Mouse (Mus musculus): Measurements from ENCODE around the gene Psmd5. TPM values are rescaled to one million over a fixed set of nuclear protein-coding genes. Genes with fewer than 3 reads are reported as not detected.

Gene Psmd5
- polyA plus RNA-seq, 1 experiment from 2014 or later, result 131 TPM

DNA sequence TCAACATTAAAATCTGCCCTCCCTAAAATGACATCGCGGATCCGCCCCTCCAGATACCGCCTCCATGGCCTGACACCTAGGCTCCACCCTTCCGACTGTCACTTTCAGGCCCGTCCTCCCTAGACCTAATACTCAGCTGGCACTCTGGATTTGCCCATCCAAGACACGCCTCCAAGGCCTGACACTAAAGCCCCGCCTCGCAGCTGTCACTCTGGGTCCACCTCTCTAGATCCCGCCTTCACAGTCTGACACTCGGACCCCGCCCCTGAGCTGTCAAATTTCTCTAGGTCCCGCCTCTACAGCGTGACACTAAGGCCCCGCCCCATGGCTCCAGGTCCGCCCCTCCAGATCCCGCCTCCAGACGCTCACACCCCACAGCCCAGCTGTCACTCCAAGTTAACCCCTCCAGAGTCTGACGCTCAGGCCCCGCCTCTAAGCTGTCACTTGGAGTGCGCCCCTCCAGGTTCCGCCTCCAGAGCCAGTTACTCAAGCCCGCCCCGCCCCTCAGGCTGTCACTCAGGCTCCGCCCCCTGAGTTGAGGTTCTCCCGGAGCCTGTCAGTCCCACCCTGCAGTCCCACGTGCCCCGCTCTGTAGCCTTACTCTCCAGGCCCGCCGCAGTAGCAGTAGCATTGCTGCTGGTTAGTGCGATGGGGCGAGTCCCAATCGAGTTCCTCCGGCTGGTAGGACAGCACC, 30.2 kb upstream of the Psmd5 start:
- H3K27ac ChIP-seq, result no peak overlapping the region
- no peaks in the 10 kb centered on the region for H3K9me3 ChIP-seq (replicated peaks)
- H3K4me1 ChIP-seq, result peaks cover 18% of the 10 kb centered on the region
- H3K27me3 ChIP-seq (ENCODE audit: low read depth, poor library complexity, severe bottlenecking), result peaks cover 36% of the 10 kb centered on the region
- DNase-seq (ENCODE audit: low spot score), result peak; percentile 94
- WGBS, result under 1% methylated on average over 34 of the region's 34 CpGs
- peak overlapping the region; percentile 43 for H3K4me3 ChIP-seq
- H3K36me3 ChIP-seq, result no peaks in the 10 kb centered on the region

DNA sequence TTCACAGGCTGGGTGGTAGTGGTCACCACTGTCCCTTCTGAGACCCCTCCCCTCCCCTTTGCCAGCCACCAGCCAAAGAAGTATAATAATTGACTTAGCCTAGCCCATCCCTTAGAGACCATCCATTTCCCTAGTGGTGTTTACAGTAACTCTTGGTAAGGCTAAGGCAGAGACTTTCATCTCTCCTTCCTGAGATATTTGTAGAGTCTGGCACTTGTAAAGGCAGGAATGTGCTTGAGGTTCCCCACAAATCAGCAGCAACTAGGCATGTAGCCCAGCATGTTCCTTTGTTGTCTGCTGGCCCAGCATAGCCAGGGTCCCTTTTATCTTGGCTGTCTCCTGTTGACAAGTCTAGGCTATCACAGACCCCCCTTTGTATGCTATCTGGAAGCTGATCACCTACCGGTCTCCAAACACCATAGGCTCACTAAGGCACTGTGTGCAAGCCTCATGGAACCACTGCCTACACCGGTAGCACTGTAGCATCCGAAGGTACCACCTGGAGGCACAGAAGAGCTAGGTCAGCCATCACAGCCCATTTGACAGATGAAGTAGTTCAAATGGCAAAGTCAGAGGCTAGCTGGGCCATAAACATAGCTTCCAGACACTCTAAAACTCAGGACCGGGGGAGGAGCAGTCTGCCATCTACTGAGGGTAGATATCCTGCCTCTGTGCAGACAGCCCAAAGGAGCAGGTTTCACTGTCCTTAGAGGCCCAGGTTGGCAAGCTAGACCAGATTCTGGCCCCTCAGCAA, 29.1 kb upstream of the Psmd5 start:
- 82% methylated on average over 4 of the region's 4 CpGs for WGBS
- Histone ChIP-seq H3K36me3 (no peaks in the 10 kb centered on the region), H3K27ac (no peak overlapping the region), H3K27me3 (ENCODE audit: low read depth, poor library complexity, severe bottlenecking) (peaks cover 24% of the 10 kb centered on the region), H3K4me3 (no peak overlapping the region), H3K4me1 (peaks cover 18% of the 10 kb centered on the region), H3K9me3 (replicated peaks) (no peaks in the 10 kb centered on the region)
- DNase-seq (ENCODE audit: low spot score), result no peak

DNA sequence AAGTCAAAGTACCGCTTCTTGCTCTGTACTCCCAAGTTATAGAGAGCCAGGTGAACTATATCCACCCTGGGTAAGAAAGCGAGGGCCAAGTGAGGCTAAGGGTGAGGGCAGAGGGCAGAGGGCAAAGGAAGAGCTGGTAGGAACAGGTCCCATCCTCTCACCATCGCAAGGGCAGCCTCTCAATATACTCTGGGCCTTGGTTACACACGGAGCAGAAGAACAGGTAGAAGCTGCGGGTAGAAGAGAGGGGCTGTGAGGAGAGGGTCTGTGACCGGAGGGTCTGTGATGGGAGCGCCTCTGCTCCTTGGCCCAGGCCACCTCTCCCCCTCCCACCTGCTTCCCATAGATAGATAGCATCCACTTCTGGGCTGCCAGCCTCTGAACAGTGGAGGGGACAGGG, 28.4 kb upstream of the Psmd5 start:
- peaks cover 18% of the 10 kb centered on the region for H3K4me1 ChIP-seq
- peaks cover 21% of the 10 kb centered on the region for H3K27me3 ChIP-seq (ENCODE audit: low read depth, poor library complexity, severe bottlenecking)
- no peak overlapping the region for H3K4me3 ChIP-seq
- H3K9me3 ChIP-seq (replicated peaks), result no peaks in the 10 kb centered on the region
- DNase-seq (ENCODE audit: low spot score), result no peak
- 87% methylated on average over 7 of the region's 7 CpGs for WGBS
- no peak overlapping the region for H3K27ac ChIP-seq
- no peaks in the 10 kb centered on the region for H3K36me3 ChIP-seq

DNA sequence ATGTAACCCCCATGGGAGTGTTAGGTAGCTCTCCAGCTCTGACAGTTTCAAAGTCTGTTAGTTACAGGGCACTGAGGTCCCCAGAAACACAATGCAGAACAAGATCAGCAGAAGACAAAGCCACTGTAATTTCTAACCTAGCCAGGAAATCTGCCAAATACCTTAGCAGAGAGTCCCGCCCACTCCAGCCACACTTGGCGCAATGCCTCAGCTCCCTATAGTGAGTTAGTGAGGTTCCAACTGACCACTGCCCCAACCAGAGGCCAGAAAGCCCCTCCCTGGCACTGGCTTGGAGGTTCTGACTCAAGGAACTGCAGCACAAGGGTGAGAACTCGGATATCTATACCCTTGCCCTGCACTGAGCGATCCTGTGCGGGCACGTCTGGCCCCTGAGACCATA, 28.0 kb upstream of the Psmd5 start:
- DNase-seq (ENCODE audit: low spot score), result no peak
- Histone ChIP-seq H3K36me3 (no peaks in the 10 kb centered on the region), H3K9me3 (replicated peaks) (no peaks in the 10 kb centered on the region), H3K27ac (no peak overlapping the region), H3K27me3 (ENCODE audit: low read depth, poor library complexity, severe bottlenecking) (peaks cover 16% of the 10 kb centered on the region), H3K4me1 (peaks cover 21% of the 10 kb centered on the region), H3K4me3 (no peak overlapping the region)
- WGBS, result 89% methylated on average over 6 of the region's 6 CpGs

DNA sequence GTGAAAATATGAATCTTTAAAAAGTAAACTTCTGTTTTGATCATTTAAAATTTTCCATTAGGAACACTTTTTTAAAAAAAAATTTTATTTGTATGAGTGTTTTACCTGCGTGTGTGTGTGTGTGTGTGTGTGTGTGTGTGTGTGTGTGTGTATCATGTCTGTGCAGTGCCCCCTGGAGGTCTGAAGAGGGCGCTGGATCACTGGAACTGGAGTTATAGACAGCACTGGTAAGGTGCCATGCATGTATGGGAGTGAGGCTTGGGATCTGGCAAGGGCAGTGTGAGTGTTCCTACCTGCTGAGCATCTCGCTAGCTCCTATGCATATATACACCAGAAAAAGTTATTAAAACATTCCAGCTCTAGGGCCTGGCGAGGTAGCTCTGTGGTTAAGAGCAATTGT, 27.0 kb upstream of the Psmd5 start:
- no peak overlapping the region for H3K27ac ChIP-seq
- 72% methylated on average over 4 of the region's 4 CpGs for WGBS
- H3K4me1 ChIP-seq, result peaks cover 25% of the 10 kb centered on the region
- DNase-seq (ENCODE audit: low spot score), result no peak
- no peaks in the 10 kb centered on the region for H3K36me3 ChIP-seq
- H3K27me3 ChIP-seq (ENCODE audit: low read depth, poor library complexity, severe bottlenecking), result peaks cover 14% of the 10 kb centered on the region
- H3K4me3 ChIP-seq, result no peak overlapping the region
- no peaks in the 10 kb centered on the region for H3K9me3 ChIP-seq (replicated peaks)

DNA sequence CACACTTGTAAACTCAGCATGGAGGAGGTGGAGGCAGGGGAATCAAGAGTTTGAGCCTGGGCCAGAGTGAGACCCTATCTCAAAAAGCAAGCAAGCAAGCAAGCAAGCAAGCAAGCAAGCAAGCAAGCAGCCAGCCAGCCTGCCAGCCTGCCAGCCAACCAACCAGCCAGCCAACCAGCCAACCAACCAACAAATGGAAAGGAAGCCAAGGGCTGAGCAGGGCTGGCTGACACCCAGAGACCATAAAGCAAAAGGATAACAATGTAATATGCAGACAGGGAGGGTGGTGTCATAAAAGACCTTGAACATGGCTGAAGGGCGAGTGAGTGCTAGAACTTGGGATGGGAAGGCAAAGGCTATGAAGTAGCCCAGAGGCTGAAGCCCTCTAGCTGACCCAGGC, 25.6 kb upstream of the Psmd5 start:
- Histone ChIP-seq H3K9me3 (replicated peaks) (no peaks in the 10 kb centered on the region), H3K27ac (no peak overlapping the region), H3K36me3 (no peaks in the 10 kb centered on the region), H3K4me1 (peaks cover 26% of the 10 kb centered on the region), H3K27me3 (ENCODE audit: low read depth, poor library complexity, severe bottlenecking) (peaks cover 8% of the 10 kb centered on the region), H3K4me3 (no peak overlapping the region)
- no peak for DNase-seq (ENCODE audit: low spot score)
- WGBS, result 78% methylated on average over 1 of the region's 1 CpGs

DNA sequence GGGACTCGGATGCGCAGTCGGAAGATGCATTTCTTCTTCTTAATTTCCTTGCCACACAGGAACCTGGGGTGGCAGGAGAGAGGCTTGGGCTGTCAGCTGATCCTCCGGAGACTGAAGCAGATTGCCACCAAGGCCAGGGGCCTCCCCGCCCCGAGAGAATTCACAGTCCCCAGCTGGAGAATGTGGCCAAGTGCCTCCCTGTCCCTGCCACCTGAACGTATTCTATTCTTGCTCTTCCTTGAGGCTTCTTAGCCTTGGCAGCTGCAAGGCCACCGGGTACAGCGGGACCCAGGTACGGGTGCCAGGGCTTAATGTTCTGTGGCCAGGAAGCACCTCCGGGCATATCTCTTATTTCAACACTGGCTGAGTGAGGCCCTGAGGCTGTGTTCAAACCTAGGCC, 24.9 kb upstream of the Psmd5 start:
- no peak for DNase-seq (ENCODE audit: low spot score)
- H3K4me1 ChIP-seq, result peaks cover 18% of the 10 kb centered on the region
- H3K36me3 ChIP-seq, result no peaks in the 10 kb centered on the region
- 82% methylated on average over 11 of the region's 11 CpGs for WGBS
- peaks cover 8% of the 10 kb centered on the region for H3K27me3 ChIP-seq (ENCODE audit: low read depth, poor library complexity, severe bottlenecking)
- no peaks in the 10 kb centered on the region for H3K9me3 ChIP-seq (replicated peaks)
- H3K4me3 ChIP-seq, result no peak overlapping the region
- no peak overlapping the region for H3K27ac ChIP-seq

DNA sequence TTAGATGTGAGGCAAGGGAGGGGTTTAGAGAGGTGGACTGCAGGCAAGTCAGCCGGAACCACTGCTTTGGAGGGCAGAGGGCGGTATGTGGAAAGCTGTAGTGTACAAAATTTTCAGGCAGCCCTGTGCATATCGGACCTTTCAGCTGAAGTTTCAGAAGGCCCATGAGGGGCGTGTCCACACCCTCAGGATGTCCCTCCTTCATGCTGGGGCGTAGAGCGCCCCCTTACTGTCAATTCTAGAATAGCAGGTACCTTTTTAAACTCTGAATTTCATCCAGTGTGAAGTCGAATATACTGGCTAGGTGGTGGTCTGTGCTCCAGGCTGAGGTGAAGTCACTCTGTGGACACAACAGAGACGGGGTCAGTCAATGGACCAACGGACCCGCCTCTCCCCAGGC, 23.1 kb upstream of the Psmd5 start:
- Histone ChIP-seq H3K27ac (no peak overlapping the region), H3K9me3 (replicated peaks) (no peaks in the 10 kb centered on the region), H3K36me3 (no peaks in the 10 kb centered on the region), H3K4me3 (no peak overlapping the region), H3K4me1 (0 out of 2 replicates have a peak, but pooled peaks cover 9% of the 10 kb centered on the region), H3K27me3 (ENCODE audit: low read depth, poor library complexity, severe bottlenecking) (peaks cover 8% of the 10 kb centered on the region)
- 24% methylated on average over 10 of the region's 10 CpGs for WGBS
- DNase-seq (ENCODE audit: low spot score), result peak; percentile 43

DNA sequence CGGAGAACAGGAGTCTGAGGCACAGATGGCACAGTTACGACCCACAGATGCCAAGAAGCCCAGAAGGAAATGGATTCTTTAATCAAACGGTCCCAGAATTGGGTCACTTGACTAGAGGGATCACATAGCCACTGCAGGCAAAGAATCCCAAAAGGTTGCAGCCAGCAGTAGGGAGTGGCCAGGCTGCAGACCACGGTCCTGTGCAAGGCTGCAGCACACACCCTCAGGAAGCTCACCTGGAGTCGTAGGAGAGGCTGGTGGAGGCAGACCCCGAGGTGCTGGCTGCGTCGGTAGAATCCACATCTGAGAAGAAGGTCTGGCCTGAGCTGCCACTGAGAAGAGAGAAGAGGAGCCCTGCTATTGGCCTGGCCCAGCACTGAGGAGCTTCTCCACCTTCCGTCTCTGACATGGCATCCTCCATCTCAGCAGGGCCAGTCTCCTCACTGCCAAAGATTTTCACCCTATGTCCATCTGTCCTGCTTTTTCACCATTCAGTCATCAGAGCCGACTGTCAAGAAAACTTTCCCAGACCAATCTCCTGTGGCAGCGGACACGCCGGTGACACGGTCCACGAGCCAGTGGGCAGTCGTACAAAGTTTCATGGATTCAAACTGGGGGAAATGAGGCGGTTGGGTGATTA, 22.2 kb upstream of the Psmd5 start:
- WGBS, result 83% methylated on average over 17 of the region's 17 CpGs

DNA sequence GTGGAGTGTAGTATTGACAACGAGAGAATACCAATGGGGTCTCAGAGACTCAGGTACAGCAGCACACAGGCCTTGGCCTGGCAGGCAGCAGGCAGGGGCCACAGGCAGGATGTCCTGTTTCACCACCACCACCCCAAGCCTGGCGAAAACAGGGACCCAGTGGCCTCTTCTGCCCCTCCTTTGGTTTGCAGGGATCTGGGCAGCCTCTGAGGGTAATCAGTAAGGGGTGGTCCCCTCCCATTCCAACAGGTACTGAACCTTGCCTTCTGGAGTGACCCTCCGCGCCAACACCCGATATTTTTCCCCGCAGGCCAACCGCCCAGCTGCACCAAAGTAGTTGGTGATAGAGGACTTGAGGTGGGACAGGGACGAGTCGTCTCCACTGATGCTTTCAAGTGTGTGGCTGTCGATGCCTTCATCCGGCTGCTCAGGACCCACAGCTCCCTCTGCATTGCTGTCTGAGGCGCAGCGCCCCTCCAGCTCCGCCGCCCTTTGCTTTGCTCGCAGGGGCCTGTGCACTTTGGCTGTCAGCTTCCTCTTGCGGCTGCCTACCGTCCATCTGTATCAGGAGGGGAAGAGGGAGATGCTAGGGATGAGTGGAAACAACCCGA, 20.8 kb upstream of the Psmd5 start:
- no peak for DNase-seq (ENCODE audit: low spot score)
- 0 out of 2 replicates have a peak, but pooled peaks cover 9% of the 10 kb centered on the region for H3K4me1 ChIP-seq
- 80% methylated on average over 19 of the region's 19 CpGs for WGBS
- no peak overlapping the region for H3K27ac ChIP-seq
- no peak overlapping the region for H3K4me3 ChIP-seq
- peaks cover 8% of the 10 kb centered on the region for H3K27me3 ChIP-seq (ENCODE audit: low read depth, poor library complexity, severe bottlenecking)
- no peaks in the 10 kb centered on the region for H3K9me3 ChIP-seq (replicated peaks)
- H3K36me3 ChIP-seq, result no peaks in the 10 kb centered on the region

More for the DNA sequence above, 22.2 kb upstream of the Psmd5 start:
- no peak for DNase-seq (ENCODE audit: low spot score)
- 0 out of 2 replicates have a peak, but pooled peaks cover 9% of the 10 kb centered on the region for H3K4me1 ChIP-seq
- H3K36me3 ChIP-seq, result no peaks in the 10 kb centered on the region
- H3K27me3 ChIP-seq (ENCODE audit: low read depth, poor library complexity, severe bottlenecking), result peaks cover 8% of the 10 kb centered on the region
- no peak overlapping the region for H3K27ac ChIP-seq
- H3K4me3 ChIP-seq, result no peak overlapping the region
- H3K9me3 ChIP-seq (replicated peaks), result no peaks in the 10 kb centered on the region

DNA sequence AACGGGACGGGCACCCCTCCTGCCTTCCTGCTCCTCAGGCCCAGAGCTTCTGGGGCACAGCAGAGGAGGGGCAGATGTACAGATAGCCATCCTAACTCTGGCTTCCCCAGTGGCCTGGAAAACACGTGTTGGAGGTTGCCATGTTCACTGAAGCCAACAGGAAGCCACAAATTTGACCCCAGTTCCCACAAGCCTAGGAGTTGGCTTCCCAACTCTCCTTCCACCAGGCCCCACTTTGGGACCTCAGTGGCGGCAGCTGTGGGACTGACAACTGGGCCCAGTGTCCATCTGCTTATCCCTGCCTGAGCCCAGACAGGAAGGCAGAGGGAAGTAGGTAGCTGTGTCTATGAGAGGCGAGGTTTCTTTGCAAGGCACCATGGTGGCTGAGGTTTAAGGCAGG, 19.2 kb upstream of the Psmd5 start:
- 73% methylated on average over 5 of the region's 5 CpGs for WGBS
- no peak overlapping the region for H3K27ac ChIP-seq
- 0 out of 2 replicates have a peak, but pooled peaks cover 9% of the 10 kb centered on the region for H3K4me1 ChIP-seq
- no peaks in the 10 kb centered on the region for H3K36me3 ChIP-seq
- H3K9me3 ChIP-seq (replicated peaks), result no peaks in the 10 kb centered on the region
- peaks cover 8% of the 10 kb centered on the region for H3K27me3 ChIP-seq (ENCODE audit: low read depth, poor library complexity, severe bottlenecking)
- DNase-seq (ENCODE audit: low spot score), result no peak
- no peak overlapping the region for H3K4me3 ChIP-seq

DNA sequence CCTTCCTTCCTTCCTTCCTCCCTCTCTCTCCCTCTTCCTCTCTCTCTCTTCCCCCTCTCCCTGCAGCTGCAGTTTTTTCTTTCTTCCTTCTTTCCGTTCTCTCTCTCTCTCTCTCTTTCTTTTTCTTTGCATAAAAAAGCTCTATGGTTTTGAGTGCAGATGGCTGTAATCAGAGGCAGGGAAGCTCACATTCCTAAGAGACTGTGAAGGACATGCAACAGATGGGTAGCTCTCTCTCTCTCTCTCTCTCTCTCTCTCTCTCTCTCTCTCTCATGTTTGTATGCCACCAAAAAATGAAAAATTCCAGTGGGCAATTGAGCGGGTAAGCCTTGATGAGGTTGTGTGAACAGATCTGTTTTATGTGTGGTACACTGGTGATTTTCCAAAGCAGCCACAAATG, 9.4 kb upstream of the Psmd5 start:
- H3K4me3 ChIP-seq, result no peak overlapping the region
- no peak for DNase-seq (ENCODE audit: low spot score)
- H3K4me1 ChIP-seq, result no peaks in the 10 kb centered on the region
- 83% methylated on average over 2 of the region's 2 CpGs for WGBS
- H3K36me3 ChIP-seq, result no peaks in the 10 kb centered on the region
- no peak overlapping the region for H3K27ac ChIP-seq
- H3K27me3 ChIP-seq (ENCODE audit: low read depth, poor library complexity, severe bottlenecking), result peaks cover 12% of the 10 kb centered on the region; the same call in 1 of the 2 replicates
- no peaks in the 10 kb centered on the region for H3K9me3 ChIP-seq (replicated peaks)

DNA sequence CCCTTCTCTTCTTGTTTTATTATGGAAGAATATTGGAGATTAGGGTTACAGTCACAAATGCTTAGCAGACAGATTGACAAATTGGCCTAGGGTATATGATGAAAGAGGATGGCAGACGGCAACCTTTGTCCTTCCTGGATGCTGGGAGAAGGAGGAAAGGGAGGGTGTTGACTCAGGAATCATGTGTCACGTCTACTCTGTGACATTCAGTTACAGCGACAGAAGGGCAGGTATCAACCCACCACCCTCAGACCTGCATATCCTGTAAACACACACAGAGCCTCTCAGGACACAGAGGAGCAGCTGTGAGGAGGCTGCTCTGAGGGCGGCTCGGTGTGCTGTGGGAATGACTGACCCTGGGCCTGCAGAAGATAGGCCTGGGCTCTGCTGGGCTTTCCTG, 8.4 kb upstream of the Psmd5 start:
- whole genome bisulfite sequencing, result 61% methylated on average over 5 of the region's 5 CpGs
- no peaks in the 10 kb centered on the region for H3K36me3 ChIP-seq

More for the DNA sequence above, 8.4 kb upstream of the Psmd5 start:
- DNase-seq (ENCODE audit: low spot score), result no peak
- H3K27ac ChIP-seq, result no peak overlapping the region
- H3K4me1 ChIP-seq, result no peaks in the 10 kb centered on the region
- peaks cover 12% of the 10 kb centered on the region; the same call in 1 of the 2 replicates for H3K27me3 ChIP-seq (ENCODE audit: low read depth, poor library complexity, severe bottlenecking)
- H3K9me3 ChIP-seq (replicated peaks), result no peaks in the 10 kb centered on the region
- H3K4me3 ChIP-seq, result no peak overlapping the region
